Mouse (Mus musculus) layer of hippocampus, adult 11-12 months (tissue): ENCODE data around the gene Olfr689.
"Not testable (repeated sequence)": the region's sequence is repeated elsewhere in the genome, so short reads cannot be mapped to it uniquely, and the experiment has no call there.

Source experiments
- DNase-seq: peaks from one replicate; pipeline ENCODE4 v3.0.0; 2022; ENCODE audit warnings: low spot score

Olfr689 gene

GRCm38 (mm10) chr7:105310865-105311264 lies at the start of gene Olfr689:
Olfr689 (plus strand) TSS chr7:105311165.
- no peak for DNase-seq

- no peak for DNase-seq
Measured at GRCm38 (mm10) chr7:105272426-105272825, 38.5 kb upstream of the Olfr689 start.

DNA sequence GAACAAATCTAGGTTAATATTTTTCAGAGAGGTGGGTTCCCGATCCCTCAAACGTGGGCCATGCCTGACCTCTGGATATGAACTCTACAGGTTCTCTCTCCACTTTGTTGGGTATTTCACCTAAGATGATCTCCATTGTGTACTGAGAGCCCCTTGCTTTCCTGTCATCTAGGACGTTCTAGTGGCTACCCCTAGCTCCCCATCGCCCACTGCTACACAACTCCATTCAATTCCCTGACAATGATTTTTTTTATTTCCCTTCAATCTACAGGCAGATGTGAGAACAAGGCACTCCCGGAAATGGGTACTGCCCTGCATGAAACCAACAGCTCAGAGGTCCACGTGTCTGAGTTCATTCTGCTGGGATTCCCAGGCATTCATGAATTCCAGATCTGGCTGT lies 23.2 kb upstream of the Olfr689 start, which contains the start of gene Olfr688:
TSS of gene Olfr688 (plus strand) at position 301 of the 400 bp plus-strand sequence.
- no peak for DNase-seq

- no peak for DNase-seq
Measured at GRCm38 (mm10) chr7:105290051-105290450, 20.9 kb upstream of the Olfr689 start.

DNA sequence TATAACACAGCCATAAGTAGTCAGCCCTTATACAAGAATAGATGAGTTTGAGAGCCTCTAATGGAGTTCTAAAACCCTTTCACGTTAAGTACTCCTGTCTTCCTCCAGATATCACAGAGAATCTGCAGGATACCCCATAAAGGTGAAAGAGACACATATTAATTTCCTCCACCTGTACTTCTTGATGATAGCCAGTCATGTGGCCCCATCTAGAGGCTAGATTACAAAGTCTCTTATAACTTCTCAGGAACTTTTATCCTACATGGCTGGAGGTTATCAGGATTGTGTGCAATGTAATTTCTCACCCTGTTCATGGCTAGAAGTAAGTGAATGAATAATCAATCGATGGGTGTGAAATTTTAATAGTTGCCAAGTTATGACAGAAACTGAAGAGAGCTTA lies 14.3 kb downstream of the Olfr689 start:
- DNase-seq, result no peak

DNA sequence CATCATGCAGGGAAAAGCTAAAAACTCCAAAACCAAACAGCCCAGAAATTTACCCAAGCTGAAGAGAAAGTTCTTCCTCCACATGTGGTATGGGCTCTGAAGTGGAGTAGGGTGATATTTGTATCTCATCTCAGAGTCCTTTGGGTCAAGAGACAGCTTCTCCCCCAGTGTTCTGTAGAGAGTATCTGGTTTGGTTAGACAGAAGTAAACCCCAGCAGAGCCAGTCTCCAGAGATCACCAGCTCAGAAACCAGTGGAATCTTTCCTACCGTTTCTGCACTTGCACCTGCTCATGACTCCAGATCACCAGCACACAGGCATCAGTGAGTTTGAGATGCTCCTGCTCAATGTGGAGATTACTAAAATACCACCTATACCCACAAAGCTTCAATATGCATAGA lies 23.0 kb downstream of the Olfr689 start, which contains the start of gene Olfr690:
TSS of gene Olfr690 (minus strand) at position 101 of the 400 bp plus-strand sequence.
- no peak for DNase-seq

GRCm38 (mm10) chr7:105342170-105342569 lies 31.2 kb downstream of the Olfr689 start, which contains the start of gene Olfr691:
Olfr691 (minus strand) TSS chr7:105342270.
- DNase-seq, result no peak

GRCm38 (mm10) chr7:105342752-105343151 lies 31.8 kb downstream of the Olfr689 start:
- no peak for DNase-seq

GRCm38 (mm10) chr7:105356064-105356463 lies 45.1 kb downstream of the Olfr689 start:
- not testable (repeated sequence) for DNase-seq

GRCm38 (mm10) chr7:105356487-105356886 lies 45.5 kb downstream of the Olfr689 start:
- not testable (repeated sequence) for DNase-seq

DNA sequence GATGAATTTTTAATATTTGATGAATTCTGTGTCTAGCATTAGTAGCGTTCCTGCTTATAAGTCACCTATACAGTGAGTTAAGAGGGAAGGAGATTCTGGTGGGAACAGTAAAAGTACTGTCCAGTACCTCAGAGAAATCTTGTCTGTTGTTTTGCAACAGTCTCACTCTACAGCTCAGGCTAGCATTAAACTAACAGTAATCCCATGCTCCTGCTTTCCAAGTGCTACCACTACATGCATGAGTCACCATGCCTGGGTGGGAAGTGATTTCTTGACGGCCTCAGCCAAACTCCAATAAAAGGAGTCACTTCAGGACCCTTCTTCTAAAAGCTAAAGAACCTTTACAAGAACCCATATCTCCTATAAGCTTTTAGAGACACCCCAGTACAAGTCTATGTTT lies 50.7 kb downstream of the Olfr689 start:
- no peak for DNase-seq

DNA sequence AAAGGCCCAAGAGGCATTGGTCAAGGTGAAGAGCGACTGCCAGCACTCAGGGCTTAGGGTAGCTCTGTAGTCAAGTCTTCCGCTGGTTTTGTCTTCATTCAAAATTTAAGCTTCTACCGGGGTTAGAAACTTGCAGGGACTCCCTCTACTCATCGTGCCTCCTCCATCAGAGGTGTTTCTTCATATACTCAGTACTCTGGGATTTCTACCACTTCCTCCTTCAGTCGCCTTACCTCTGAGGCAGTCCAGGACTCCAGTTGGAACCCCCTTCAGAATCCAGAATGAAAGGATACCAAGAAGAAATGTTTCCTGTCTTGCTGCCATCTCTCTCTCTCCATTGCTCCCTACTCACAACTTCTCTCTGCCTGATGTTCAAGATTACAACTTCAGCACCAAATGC lies 56.3 kb downstream of the Olfr689 start:
- DNase-seq, result no peak

GRCm38 (mm10) chr7:105367930-105368329 lies 57.0 kb downstream of the Olfr689 start, which contains the start of gene Olfr692:
Olfr692 (plus strand) TSS chr7:105368230.
- no peak for DNase-seq

- no peak for DNase-seq
Measured at GRCm38 (mm10) chr7:105368521-105368920, 57.6 kb downstream of the Olfr689 start.
